Mouse (Mus musculus) small intestine, adult 2 months (tissue): Measurements from ENCODE around the gene Dpf3.

Source experiments
- CTCF ChIP-seq: fragments of 200-500 bp; IDR thresholded peaks from 2 replicates; pipeline ENCODE4 v1.5.1; 2012; ENCODE audit warnings: low read depth, mild to moderate bottlenecking, control low read depth, inconsistent platforms, low read length, moderate library complexity, mixed read lengths; ENCODE audit not compliant: insufficient replicate concordance, insufficient read length; ENCODE audit errors: extremely low read depth
- POLR2A ChIP-seq: fragments of 200-500 bp; IDR thresholded peaks from 2 replicates; pipeline ENCODE4 v1.6.1; 2012; ENCODE audit warnings: low read depth, mild to moderate bottlenecking, control low read depth, inconsistent platforms, low read length, moderate library complexity

GRCm38 (mm10) chr12:83361801-83362200 lies 125.7 kb downstream of the Dpf3 start:
- TF ChIP-seq CTCF (no peak), POLR2A (no peak)
